Mouse (Mus musculus) retina, postnatal 1 day (tissue): ENCODE data around the gene Cemip.

Experiments
- DNase-seq: peaks from one replicate; pipeline ENCODE4 v3.0.0-alpha.2; 2012

Cemip gene

DNA sequence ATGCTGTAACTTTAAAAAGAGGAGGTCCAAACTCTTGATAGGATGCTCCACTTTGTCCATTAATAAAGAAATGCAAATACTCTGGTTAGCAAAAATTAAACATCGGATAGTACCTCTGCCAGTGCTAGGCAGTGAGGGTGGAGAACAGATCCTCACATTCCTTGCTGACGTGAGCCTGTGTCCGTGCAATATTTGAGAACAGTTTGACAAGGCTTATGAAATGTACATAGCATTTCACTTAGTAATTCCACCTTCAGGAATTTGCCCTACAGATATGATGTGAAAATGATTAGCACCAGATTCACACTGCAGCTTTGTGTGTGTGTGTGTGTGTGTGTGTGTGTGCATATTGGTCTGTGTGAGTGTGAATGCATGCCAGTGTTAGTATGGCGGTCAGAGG is 4.5 kb upstream of the Cemip start:
- DNase-seq = no peak

DNA sequence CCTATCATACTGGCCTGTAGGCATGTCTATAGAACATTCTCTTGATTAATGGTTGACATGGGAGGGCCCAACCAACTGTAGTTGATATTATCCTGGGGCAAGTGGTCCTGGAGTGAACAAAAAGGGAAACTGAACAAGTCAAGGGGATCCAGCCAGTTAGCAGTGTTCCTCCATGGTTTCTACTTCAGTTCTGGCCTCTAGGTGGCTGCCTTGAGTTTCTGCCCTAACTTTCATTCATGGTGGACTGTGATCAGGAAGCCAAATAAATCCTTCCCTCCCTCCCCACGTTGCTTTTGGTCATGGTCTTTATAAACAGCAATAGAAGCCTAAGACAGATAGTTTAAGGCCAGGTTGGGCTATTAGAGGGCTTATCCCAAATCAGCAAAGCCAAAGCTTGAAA is 3.5 kb upstream of the Cemip start:
- no peak for DNase-seq

DNA sequence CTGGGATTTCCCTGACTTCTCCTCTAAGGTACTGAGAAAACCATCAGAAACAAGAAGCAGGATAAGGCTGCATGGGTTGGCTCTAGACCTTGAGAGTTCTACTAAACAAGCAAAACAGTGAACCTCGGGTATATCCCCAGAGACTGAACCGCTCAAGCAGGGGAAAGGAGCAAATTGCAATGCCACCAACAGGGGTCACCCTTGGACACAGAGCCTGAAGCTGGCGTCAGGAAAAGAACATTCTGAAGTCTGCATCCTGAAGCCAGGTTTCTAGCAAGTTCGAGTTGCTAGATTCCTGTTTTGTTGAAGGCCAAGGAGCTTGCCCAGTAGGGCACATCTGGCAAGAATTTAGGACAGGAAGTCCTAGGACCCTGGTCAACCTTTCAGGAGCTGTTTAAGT is 2.7 kb upstream of the Cemip start:
- peak; percentile 65 for DNase-seq

DNA sequence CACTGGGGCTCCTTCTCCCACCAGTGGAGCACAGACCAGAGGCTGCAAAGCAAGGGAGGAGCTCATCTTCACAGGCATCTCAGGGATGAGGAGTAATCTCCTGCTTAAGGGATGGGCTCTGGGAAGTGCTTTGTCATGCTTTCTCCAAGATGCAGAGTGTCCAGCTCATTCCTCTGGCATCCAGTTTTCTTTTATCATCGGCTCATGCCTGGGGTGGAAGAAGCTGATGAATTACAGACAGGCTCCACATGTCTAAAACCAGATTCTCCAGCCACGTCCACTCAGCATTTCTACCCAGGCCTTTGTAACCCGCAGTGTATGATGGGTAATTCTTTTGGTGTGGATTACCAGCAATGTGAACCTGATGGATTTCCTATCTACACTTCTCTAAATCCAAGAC is 1.9 kb upstream of the Cemip start:
- no peak for DNase-seq

DNA sequence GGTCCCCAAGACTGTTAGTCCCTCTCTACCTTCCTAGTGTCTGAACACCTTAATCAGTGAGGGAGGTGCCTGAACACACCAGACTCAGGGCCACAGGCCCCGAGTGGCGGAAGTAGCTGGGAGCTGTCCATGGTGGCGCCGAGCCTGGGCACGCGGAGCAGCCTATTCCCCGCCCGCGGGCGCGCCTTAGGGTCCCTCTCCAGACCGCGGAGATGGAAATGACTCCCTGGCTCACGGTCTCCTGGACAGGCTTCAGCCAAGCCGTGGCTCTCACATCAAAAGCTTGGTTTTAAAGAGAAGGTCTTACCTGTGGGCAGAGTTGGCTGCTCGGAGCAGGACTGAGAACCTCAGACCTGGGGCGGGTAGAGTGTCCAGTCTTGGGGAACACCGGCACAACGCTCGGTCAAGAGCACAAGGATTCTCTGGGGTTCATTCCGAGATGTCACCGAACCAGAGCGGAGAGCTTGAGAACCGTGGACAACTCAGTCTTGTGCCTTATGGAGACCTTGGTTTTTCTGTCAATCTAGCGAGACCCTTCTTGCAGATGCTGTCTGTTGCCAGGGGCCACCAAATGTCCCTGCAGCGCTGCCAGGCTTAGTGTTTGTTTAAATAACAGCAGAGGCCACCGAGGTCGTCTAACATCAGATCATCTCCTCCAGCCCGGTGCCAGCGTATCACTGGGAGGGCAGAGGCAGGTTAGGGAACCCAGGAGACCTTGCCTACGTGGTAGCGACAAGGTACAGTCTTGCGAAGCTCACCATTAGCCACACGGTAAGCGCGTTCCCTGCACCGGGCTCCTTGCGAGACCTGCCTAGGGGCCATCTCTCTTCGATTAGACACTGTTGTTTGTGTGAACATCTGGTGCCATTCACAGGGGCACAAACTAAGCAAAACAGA is 1.0 kb downstream of the Cemip start:
- peak; percentile 58 for DNase-seq

DNA sequence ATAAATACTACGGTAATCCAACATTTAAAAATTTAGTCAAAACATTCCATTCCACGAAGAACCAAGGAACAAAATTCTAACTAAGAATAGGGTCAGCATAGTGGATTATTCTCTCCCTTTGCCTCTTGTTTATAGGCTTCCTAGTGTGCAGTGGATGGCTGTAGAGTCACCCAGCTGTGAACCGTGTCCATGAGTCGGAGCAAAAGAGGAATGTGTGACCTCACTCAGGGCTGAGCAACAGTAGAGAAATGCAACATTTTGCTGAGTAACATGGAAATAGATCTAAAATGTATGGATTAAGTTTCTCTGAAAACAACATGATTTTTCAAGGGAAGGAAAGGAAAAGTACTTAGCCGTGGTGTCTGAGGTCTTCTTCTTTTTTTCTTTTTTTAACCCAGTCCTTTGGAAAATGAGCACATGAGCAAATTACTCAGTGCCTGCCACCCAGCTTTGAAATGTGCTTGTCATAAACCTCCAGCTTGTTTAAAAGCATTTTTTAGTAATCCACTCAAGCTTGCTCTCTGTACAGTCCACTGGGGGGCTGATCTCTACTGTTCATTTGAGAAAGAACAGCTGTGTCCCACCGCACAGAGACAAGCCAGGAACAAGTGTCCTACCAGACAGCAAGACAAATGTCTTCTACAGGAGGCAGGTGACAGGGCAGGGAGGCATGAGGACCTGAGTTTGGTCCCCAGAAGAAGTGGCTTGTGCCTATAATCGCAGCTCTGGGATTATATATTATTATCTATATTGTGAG is 8.9 kb downstream of the Cemip start:
- no peak for DNase-seq

DNA sequence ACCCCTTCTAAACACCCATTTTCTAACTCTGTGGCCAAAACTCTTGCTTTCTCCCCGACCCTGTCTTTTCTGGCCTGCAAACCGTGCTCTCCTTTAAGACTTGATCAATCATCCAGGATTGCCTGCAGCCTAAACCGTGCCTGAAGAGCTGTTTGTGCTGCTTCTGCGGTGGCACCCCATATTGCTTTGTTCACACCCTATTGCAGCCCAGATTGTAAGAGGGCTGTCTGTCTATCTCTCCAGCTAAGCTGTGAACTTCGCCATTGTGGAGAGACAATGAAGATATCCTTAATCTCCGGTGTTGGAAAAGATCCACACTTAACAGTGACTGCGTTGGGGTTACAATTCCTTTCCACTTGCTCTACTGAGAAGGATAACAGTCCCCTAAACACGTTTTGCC is 12.0 kb downstream of the Cemip start:
- no peak for DNase-seq

DNA sequence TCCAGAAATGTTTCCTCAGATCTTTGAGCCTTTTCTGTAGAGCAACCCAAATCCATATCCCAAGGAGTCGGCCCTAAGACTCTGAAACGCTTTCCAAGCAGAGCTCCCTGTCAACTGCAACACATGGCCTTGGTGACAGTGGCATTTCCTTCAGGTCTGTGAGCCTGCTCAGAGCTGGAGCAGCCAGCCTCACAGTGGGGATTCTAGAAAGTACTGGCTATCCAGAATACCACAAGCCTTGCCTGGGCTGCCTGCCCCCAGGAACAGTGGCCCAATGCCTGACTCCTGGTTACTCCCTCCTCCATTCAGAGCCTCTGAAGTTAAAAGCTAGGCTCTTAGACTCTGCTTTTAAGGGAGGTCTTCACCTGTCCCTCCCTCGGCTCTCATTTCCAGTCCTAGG is 12.4 kb downstream of the Cemip start:
- no peak for DNase-seq

DNA sequence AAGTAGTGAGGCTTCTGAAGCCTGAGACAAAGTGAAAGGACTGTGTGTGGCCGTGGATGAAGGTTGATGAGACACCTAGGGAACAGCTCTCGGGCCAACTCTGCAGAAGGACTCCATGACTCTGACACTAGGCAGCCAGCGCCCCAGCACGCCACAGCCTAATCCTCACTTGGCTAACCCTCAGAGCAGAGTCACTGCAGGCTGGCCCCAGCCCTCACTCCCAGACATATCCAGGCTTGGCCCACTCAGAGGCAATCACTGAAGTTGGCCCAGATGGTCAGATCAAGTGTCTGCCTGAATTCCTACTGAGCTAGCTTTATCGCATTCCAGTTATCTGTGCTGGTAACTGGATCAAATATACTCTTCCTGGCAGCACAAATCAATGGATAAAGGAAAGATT is 17.4 kb downstream of the Cemip start:
- no peak for DNase-seq

DNA sequence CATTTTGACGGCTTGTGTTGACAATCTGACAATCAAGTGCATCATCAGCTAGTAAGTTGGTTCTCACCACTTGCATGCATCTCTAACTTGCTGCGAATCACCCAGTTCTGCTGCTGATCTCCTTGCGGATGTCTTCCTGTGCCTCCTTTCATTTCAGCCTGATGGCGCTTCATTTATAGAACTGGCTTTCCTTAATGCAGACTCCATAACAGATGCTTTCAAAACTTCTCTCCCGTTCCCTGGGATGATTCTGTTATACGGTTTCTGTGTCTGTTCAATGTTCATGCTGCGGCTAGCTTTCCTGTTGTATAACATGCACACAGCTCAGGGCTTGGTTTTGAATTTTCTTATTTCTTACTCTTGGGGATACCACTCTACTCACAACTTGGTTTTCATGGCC is 26.5 kb downstream of the Cemip start:
- DNase-seq = no peak

DNA sequence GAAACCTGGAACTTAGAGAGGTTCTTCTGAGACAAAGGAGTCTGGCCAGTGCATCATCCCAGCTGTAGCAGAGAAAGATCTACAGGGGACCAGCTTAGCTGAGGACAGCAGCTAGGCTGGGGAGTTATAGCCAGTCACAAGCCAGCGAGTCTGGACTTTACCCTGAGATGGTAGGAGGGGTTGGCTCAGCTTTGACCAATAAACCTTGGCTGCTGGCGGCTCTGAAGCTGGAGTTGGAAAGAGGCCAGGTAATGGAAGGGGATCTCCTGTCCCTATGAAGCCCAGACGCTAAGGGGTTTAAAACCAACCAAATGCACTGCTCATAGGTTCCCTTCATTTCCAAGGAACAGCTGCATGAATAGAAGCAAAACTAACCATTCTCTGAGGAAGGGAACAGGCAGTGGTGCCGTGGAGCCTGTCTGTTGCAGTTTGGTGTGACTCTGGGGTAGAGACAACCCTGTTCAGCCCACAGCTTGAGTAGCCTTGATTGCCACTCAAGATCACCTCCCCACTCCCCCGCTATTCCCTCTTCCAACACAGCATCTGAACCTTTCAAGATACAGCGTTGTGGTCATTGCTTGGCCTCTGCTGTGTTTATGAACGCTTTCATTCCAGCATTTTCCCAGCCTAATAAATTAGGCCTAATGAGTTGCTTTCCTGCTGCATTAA is 30.2 kb downstream of the Cemip start:
- no peak for DNase-seq

DNA sequence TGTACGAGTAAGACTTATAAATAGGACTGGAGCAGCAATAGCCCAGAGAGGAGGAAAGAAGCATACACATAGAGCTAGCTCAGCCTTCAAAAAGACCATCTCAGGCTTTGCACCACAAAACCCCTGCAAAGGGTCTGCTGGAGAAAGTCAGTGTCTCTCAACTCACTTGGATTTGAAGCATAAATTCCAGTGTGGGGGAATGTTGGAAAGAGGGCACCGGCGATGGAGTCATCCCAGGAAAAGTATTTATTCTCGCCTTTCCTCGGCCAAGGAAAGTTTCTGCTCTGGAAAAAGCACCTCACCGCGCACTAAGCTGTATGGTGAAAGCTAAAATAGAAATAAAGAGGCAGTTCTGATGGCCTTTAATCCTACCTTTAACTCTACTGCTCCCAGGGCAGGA is 32.4 kb downstream of the Cemip start:
- DNase-seq = no peak

DNA sequence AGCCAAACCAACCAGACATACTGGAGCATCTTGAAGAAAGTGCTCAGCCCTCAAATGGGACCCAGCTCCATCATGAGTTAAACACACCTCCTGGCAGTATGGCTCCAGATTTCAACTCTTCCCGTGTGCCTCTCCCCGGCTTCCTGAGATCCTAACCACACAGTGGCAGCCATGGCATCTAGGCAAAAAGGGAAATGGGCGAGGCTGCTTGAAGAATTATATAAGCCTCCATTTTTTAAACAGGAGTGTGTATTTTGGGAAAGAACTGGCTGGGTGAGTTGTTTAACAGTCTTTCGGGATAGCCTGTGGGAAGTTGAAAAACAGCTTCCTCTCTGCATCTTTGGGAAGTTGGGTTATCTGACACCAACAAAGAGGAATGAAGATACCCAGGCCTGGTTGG is 34.9 kb downstream of the Cemip start:
- no peak for DNase-seq

DNA sequence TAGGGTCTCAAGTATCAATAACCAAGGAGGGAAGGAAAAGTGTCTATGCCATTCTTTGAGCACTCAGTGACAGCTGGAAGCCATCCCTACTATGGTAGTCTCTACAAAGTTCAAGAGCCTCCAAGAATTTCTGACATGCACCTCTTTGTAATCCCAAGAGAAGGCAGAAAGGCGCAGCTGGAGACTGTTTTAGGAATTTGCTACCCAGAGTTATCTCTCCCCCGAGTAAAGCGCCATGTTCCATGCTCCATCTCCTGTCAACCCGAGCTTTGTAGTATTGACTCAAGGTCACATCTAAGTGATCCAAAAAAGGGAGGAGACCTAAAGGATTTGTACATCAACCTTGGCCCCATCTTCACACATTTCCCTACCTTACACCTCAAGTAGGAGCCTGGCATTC is 40.8 kb downstream of the Cemip start:
- DNase-seq = no peak

DNA sequence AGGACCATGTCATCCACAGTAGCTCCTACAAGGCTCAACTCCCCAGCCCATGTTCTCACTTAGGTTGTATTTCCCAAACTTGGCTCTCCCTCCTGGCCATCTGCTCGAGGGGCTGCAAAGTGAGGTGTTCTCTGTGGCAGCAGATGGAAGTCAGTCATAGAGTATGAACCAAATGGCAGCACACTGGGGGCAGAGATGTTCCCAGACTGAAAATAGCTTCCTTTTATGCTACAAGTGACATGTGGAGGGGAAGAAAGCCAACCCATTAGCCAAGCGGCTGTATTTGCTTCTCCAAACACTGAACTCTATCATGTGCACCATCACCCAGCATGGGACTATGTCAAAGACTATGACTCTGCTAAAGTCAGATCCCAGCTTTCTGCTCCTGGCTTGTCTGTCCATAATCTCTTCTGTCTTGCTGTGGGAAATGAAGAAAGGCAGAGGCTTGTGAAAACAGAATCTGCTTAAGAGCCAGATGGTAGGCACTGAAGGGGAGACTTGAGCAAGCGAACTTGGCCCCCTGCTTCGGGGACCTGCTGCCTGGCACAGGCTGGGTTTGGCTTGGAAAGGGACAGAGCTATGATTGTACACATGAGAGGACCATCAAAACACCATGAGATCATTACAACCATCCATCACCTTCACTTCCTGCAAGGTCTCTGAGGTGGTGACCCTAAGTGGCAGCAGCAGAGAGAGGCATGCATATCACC is 41.6 kb downstream of the Cemip start:
- DNase-seq = no peak

DNA sequence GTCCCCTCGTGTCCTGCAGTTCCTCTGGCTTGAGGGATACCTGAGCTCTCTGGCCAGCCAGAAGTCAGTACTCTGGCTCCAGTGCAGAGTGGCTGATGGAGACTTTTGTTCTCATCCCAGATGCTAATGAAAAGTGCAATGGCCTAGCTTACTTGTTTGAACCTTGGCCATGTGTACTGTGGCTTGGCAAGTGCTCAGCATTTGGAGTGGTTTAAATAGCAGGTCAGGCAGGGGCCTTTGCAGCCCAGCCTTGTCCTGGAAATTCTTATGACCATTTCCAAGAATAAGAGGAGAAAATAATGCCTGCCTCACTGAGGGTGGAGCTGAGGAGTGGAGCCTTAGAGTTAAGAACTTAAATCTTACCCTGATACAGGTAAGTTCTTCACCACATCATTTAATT is 43.6 kb downstream of the Cemip start:
- no peak for DNase-seq

DNA sequence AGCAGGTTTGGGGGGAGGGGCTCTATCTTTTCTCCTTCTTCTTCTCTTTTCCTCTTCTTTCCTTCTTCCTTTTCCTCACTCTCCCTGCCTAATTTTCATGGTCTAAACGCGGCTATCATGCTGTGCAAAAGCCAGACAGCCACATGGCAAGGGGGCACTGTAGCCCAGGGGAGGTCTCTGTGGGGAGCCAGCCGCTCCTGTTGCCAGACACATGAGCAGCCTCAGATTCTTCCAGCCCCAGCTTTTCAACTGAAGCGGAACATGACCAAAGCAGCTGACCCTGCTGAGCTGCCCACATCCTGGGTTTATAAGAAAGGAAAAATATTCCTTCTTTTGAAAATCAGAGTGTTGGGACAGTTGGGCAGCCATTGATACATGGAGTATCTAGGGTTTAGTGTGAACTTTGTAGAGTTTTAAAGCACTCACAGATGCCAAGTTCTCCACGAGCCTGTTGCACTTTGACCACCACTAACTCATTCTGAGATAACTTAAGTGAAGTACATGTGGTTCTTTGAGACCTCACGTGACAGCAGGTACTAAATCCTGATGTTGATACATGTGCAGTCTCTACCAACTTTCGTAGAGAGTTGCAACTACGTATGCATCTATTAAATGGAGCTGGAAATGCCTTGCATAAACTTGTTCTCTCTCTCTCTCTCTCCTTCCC is 46.3 kb downstream of the Cemip start:
- no peak for DNase-seq

DNA sequence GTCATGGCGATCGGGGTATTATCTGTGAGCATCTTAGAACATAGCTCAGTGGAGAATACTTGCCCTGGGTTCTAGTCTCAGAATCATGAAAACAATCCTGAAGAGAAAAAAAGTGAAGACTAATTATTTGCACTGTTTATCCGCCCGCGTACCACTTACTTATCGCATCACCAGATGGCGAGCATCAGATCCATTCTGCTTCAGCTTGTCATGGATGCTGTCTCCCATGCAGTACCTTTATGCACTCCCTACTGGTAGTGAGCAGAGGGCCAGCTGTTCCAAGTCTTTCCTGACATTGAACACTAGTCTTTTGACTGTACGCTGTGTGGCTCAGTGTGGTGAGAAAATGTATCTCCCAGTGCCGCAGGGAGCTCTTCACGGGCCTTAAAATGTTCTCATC is 47.7 kb downstream of the Cemip start:
- no peak for DNase-seq

DNA sequence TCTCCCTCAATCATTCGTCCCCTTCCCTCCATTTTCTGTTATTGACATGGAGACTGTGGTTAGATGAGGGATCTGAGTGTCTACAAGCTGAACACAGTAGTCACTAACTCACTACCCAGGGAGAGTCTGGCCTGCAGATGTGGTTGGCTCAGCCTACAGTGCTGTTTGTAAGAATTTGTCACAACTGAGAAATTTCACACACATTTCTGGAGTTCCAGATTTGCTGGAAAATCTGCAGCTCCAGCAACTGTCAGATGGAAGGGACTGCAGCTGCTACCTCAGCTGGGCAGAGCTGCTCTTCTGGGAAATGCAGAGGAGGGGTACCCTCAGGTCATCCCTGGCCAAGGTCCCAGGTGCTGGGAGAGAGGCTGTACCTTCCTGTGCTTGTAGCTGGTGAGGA is 53.5 kb downstream of the Cemip start:
- DNase-seq = no peak

DNA sequence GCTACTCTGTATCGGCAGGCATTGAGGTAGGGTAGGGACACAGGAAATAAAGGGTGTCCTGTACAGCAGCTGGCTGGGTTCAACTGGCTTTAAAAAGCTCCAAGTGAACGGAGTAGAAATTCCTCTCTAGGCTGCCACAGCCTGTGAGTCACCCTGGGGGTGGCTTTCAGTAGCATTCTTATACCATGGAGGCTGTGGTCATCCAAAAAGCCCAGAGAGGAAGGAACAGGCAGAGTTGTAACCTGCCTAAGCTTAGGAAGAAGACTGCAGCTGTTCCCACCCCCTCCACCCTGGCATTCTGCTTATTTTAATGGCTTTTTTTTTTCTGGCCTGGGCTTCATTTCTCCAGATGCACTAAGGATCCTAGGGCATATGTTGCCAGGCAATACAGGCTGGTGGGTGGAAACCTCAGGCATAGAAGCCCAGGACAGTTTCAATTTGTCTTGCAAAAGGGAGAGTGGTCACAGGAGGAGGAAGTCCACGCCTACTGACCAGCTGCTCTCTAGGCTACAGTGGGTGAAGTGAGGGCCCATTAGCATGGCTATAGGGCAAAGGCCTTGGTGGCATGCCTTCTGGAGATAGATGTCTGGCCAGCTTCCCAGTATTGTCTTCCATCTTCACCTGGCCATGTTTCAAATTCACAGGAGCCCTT is 57.1 kb downstream of the Cemip start:
- peak; percentile 8 for DNase-seq

DNA sequence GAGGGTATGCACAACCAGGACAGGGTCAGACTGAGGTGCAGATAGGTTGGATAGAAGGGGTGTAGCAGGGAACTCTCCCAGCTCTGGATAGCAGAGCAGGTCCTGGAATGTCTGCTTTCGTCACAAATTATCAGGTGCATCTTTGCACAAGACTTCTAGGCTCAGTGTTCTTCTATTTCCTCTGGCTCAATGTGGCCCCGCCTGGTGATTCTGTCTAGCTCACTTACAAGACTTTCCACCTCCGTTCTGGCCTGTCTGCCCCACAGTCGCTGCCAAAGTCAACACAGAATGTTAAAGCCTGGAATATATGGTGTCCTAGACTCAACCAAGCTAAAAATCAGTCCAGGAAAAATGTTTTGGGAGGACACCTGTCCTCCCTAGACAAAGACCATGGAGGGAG is 57.9 kb downstream of the Cemip start:
- DNase-seq = no peak

DNA sequence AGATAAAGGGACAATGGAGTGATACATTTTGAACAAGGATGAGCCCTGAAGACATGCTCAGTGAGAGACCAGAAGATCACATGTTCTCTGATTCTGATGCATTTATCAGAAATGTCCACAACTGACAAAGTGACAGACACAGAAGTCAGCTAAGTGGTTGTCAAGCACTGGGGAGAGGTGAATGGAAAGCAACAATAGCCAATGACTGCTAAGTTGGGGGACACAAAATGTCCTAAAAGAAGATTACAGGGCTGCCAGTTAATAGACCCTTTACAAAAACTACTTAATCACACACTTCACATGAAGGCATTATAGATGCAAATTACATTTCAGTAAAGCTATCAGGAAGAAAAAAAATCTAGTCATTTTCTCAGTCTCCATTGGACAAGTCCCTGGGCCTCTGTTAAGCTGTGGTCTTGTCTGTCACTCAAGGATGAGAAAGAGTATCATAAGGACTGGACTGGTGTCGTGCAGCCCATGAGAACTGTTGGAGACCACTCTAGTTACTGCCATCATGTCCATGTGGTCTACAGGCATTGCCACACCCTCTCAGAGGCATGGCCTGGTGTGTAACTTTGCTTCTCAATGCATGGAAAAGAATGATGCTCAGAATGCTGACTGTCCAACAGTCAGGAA is 59.2 kb downstream of the Cemip start:
- no peak for DNase-seq
